Mouse (Mus musculus) kidney, embryonic 14.5 days (tissue): ENCODE measurements around the gene Prkag2. TPM values are rescaled to one million over a fixed set of nuclear protein-coding genes. Genes with fewer than 3 reads are reported as not detected.
A peak's percentile ranks its signal among the peaks of the same experiment; 100 is the strongest.

Source experiments
- ATAC-seq: fragments of 200-750 bp; cut with Nextera tagmentation; 2 replicates; pipeline ENCODE4 v1.8.0; 2017; ENCODE audit warnings: moderate number of reproducible peaks, mild to moderate bottlenecking, moderate TSS enrichment, moderate library complexity; ENCODE audit not compliant: low FRiP score, low TSS enrichment
- H3K27ac ChIP-seq: fragments of 300-500 bp; sonication (generic); 2 replicates; pipeline ENCODE4 v1.5.1; 2014; ENCODE audit warnings: low read depth, mild to moderate bottlenecking, low read length, moderate library complexity, mixed read lengths
- H3K27me3 ChIP-seq: fragments of 300-500 bp; sonication (generic); 2 replicates; pipeline ENCODE4 v1.6.1; 2014; ENCODE audit warnings: mild to moderate bottlenecking, low read length; ENCODE audit not compliant: control insufficient read depth, insufficient read depth
- H3K36me3 ChIP-seq: fragments of 300-500 bp; sonication (generic); 2 replicates; pipeline ENCODE4 v1.6.1; 2014; ENCODE audit warnings: low read length, mixed read lengths; ENCODE audit not compliant: control insufficient read depth, insufficient read depth
- H3K4me1 ChIP-seq: fragments of 300-500 bp; sonication (generic); 2 replicates; pipeline ENCODE4 v1.6.1; 2014; ENCODE audit warnings: low read length, mixed read lengths; ENCODE audit not compliant: control insufficient read depth, insufficient read depth
- H3K4me2 ChIP-seq: fragments of 300-500 bp; sonication (generic); replicated peaks from 2 replicates; pipeline ENCODE4 v1.6.1; 2014; ENCODE audit warnings: low read depth, mild to moderate bottlenecking, low read length
- H3K4me3 ChIP-seq: fragments of 300-500 bp; sonication (generic); 2 replicates; pipeline ENCODE4 v1.5.1; 2014; ENCODE audit warnings: mild to moderate bottlenecking, low read length
- H3K9ac ChIP-seq: fragments of 300-500 bp; sonication (generic); 2 replicates; pipeline ENCODE4 v1.6.1; 2014; ENCODE audit warnings: low read depth, mild to moderate bottlenecking, low read length, moderate library complexity
- H3K9me3 ChIP-seq: fragments of 300-500 bp; sonication (generic); 2 replicates; pipeline ENCODE4 v1.6.1; 2016; ENCODE audit warnings: low read length; ENCODE audit not compliant: control insufficient read depth
- WGBS: fragments of 180-500 bp; shearing (Covaris S2); extraction: QIAGEN DNeasy Blood & Tissue Kit; methylation state at CpG from one replicate; pipeline ENCODE4 v1.1.7; 2014; 5-methylcytosine and 5-hydroxymethylcytosine counted together
- polyA plus RNA-seq: library from polyadenylated mRNA; unstranded; fragments of >200 nt; fragmentation: Nextera tagmentation; extraction: Ambion mirVana; gene quantifications from 2 replicates; pipeline ENCODE4 v1.2.1, GENCODE M21; 2014

Gene Prkag2
- polyA plus RNA-seq, 1 experiment from 2014 or later, result 44.6 TPM

DNA sequence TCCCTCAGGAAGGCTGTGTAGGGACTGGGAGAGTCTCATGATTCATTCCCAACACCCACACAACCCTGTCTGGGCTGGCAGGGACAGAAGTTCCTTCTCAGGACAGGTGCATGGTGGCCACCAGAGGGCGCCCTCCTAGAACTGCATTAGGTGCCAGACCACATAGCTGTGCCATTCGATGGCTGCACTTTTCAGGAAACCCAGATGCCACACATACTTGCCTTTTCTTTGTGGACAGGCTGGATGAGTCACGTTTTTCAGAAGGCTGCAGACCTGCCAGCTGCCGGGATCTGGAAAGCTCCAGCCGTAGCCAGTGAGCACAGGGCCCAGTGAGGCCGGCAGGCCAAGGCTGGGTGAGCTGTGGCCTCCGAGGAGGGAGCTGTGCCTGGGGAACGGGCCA is 93.6 kb downstream of the Prkag2 start:
- Histone ChIP-seq H3K4me3 (no peak overlapping the region), H3K4me2 (no peak overlapping the region), H3K4me1 (peaks cover 11% of the 10 kb centered on the region), H3K36me3 (no peaks in the 10 kb centered on the region), H3K27ac (no peak overlapping the region), H3K9me3 (no peaks in the 10 kb centered on the region), H3K9ac (no peak overlapping the region), H3K27me3 (no peaks in the 10 kb centered on the region)
- peak; percentile 55 for ATAC-seq
- 48% methylated on average over 8 of the region's 8 CpGs for WGBS

DNA sequence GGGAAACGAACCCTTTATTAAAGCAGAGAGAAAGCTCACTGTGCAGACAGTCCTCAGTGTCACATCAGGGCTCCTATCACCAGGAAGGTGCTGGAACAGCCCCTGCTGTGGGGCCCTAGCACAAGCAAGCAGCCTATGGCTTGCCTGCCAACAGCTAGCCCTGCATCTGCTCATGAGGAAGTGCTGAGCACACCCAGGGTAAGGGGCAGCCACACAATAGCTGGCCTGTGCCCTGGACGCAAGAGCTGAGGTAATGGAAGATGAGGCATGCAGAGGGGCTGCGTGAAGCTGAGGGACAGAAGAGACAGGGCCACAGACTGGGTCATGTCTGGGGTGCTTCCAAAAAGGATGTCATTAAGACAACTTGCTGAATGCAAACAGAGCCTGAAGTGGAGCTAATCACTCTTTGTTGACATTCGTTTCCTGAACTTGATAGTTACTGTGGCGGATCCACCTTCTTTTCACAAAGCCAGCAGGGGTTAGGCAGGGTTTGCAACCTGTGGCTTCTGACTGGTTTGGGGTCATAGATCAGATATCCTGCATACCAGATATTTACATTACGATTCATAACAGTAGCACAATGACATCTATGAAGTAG is 94.8 kb downstream of the Prkag2 start:
- WGBS, result 37% methylated on average over 6 of the region's 6 CpGs
- Histone ChIP-seq H3K4me3 (no peak overlapping the region), H3K4me2 (no peak overlapping the region), H3K9ac (no peak overlapping the region), H3K27ac (no peak overlapping the region), H3K36me3 (no peaks in the 10 kb centered on the region), H3K4me1 (peaks cover 7% of the 10 kb centered on the region), H3K27me3 (no peaks in the 10 kb centered on the region), H3K9me3 (no peaks in the 10 kb centered on the region)
- ATAC-seq, result no peak

DNA sequence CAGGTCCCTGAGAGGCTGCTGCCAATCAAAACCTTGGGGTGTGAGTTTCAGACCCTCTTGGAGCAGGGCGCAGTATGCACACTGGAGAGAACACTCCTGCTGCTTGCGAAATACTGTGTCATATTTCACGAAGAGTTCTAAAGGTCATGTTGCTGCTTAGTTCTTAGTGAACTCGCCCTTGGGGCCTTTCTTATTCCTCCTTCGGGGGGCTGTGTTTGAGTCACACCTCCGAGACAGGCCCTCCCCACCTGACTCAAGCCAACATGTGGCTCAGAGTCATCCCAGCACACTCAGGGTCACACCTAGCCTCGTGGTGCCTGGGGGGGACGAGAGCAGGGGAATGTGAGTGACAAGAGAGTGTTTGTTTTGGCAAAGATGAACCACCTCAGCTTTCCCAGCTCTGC is 99.0 kb downstream of the Prkag2 start:
- Histone ChIP-seq H3K27ac (no peak overlapping the region), H3K9ac (no peak overlapping the region), H3K36me3 (no peaks in the 10 kb centered on the region), H3K27me3 (no peaks in the 10 kb centered on the region), H3K4me1 (peaks cover 7% of the 10 kb centered on the region; the same call in 1 of the 2 replicates), H3K4me2 (no peak overlapping the region), H3K4me3 (no peak overlapping the region), H3K9me3 (no peaks in the 10 kb centered on the region; the same call in 1 of the 2 replicates)
- ATAC-seq, result no peak
- 32% methylated on average over 8 of the region's 8 CpGs for WGBS

DNA sequence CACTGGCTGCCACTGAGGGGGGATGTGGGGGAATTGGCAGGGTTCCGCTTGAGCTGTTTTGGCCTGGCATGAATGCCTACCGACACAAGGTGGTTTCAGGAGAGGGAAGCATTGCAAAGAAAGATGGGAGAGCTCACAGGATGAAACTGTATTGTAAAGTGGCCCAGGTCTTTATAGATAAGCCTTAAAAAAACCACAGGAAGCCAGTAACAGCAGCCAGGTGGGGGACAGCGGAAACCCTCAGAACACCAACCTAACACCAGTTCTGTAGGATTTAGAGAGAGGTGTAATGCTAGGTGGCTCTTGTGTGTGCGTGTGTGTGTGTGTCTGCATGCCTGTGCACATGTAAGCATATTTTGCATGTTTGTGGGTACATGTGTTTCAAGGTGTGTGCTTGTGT is 101.1 kb downstream of the Prkag2 start:
- 82% methylated on average over 4 of the region's 4 CpGs for WGBS
- Histone ChIP-seq H3K36me3 (no peaks in the 10 kb centered on the region), H3K4me2 (no peak overlapping the region), H3K4me3 (no peak overlapping the region), H3K9ac (no peak overlapping the region), H3K4me1 (peaks cover 23% of the 10 kb centered on the region), H3K27ac (no peak overlapping the region), H3K9me3 (no peaks in the 10 kb centered on the region; the same call in 1 of the 2 replicates), H3K27me3 (no peaks in the 10 kb centered on the region)
- no peak for ATAC-seq

DNA sequence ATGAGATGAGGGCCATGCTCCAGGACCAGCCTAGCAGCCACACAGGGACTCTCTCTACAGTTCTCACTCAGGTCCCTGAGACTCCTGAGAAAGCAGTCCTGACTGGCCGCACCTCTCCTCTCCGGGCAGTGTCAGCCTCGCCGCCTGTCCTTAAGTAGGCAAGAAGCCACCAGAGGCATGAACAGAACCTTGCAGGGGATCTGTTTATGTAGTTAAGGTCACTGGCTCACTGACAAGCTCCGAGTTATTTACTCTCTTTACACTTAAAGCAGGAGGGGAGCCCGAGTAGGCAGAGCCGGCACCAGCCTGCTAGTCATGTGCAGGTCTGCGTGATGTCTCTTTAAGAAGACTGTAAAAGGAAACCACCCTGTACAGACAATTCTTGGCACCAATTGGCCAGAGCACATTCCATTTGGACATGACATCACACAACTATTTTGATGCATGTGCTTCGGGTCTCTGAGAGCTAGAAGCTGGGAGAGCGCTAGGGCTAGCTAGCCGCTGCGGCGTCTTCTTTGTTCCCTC is 104.8 kb downstream of the Prkag2 start:
- H3K9me3 ChIP-seq, result no peaks in the 10 kb centered on the region; the same call in 1 of the 2 replicates
- 10% methylated on average over 13 of the region's 13 CpGs for WGBS
- H3K36me3 ChIP-seq, result no peaks in the 10 kb centered on the region
- peak overlapping the region; percentile 24 for H3K4me3 ChIP-seq
- no peak overlapping the region for H3K27ac ChIP-seq
- H3K27me3 ChIP-seq, result no peaks in the 10 kb centered on the region
- H3K4me2 ChIP-seq, result peak overlapping the region; percentile 44
- H3K9ac ChIP-seq, result peak overlapping the region; percentile 34; the same call in 1 of the 2 replicates
- H3K4me1 ChIP-seq, result peaks cover 23% of the 10 kb centered on the region
- ATAC-seq, result peak; percentile 91

DNA sequence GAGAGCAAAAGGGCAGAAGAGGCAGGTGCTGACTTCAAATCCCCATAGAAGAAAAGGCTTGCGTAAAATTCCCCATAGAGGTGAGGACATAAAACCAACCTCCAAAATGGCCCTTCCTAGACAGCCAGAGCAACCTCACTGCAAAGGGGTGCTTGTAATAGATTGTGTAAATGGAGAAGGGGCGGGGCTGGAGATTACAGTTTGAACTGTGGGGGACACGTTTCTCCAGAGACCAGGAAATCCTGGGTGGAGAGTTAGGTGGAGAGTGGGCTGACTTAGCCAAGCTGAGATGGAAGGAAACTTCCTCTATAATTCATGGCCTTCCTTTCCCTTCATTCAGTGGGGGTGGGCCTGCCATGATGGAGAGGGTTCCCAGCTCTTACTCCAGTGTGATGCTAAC is 107.3 kb downstream of the Prkag2 start:
- WGBS, result 65% methylated on average over 3 of the region's 3 CpGs
- H3K4me2 ChIP-seq, result no peak overlapping the region
- H3K9me3 ChIP-seq, result no peaks in the 10 kb centered on the region; the same call in 1 of the 2 replicates
- no peak overlapping the region for H3K9ac ChIP-seq
- H3K27me3 ChIP-seq, result no peaks in the 10 kb centered on the region
- H3K4me3 ChIP-seq, result no peak overlapping the region
- peaks cover 17% of the 10 kb centered on the region for H3K4me1 ChIP-seq
- no peak overlapping the region for H3K27ac ChIP-seq
- H3K36me3 ChIP-seq, result no peaks in the 10 kb centered on the region
- ATAC-seq, result no peak

DNA sequence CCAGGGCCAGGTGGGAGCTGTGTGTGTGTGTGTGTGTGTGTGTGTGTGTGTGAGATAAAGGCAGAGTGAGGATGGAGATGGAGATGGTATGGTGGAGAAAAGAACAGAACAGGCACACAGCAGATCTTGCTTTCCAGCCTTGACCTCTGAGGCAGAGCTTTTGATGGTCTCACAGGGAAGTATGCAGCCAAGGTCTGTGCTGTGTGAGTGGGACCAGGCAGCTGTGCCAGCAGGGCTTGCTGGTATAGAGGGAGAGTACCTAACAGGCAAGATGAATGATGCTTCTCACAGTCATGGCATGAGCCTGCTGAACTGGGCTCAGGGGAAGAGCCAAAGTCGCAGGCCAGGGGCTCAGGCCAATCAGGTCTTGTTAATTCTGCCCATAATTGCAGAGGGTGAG is 108.9 kb downstream of the Prkag2 start:
- H3K27ac ChIP-seq, result no peak overlapping the region
- H3K9me3 ChIP-seq, result no peaks in the 10 kb centered on the region; the same call in 1 of the 2 replicates
- H3K27me3 ChIP-seq, result no peaks in the 10 kb centered on the region
- WGBS, result 50% methylated on average over 1 of the region's 1 CpGs
- H3K4me1 ChIP-seq, result peaks cover 17% of the 10 kb centered on the region
- H3K4me2 ChIP-seq, result no peak overlapping the region
- H3K4me3 ChIP-seq, result no peak overlapping the region
- no peaks in the 10 kb centered on the region for H3K36me3 ChIP-seq
- H3K9ac ChIP-seq, result no peak overlapping the region
- ATAC-seq, result no peak

DNA sequence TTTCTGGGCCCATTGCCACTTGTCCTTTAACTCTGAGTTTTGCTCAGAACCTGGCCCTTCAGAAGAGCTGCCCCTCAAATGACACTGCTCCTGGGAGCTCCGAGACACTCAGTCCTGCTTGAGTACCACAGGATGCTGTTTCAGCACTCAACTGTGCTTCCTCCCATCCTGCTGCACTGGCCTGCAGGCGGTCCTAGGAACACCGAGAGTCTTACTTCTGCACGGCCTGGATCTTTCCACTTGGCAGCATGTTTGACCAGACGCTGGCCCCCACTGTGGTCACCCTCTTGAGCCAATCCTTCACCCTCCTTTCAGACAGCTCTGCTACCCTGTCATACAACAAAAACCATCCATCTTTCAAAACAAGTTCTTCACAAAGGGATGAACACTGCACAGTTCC is 110.0 kb downstream of the Prkag2 start:
- no peak overlapping the region for H3K4me3 ChIP-seq
- ATAC-seq, result no peak
- no peaks in the 10 kb centered on the region for H3K9me3 ChIP-seq
- WGBS, result 65% methylated on average over 5 of the region's 5 CpGs
- H3K27ac ChIP-seq, result no peak overlapping the region
- no peaks in the 10 kb centered on the region for H3K36me3 ChIP-seq
- no peak overlapping the region for H3K4me2 ChIP-seq
- no peak overlapping the region for H3K9ac ChIP-seq
- H3K4me1 ChIP-seq, result peaks cover 7% of the 10 kb centered on the region
- H3K27me3 ChIP-seq, result no peaks in the 10 kb centered on the region

DNA sequence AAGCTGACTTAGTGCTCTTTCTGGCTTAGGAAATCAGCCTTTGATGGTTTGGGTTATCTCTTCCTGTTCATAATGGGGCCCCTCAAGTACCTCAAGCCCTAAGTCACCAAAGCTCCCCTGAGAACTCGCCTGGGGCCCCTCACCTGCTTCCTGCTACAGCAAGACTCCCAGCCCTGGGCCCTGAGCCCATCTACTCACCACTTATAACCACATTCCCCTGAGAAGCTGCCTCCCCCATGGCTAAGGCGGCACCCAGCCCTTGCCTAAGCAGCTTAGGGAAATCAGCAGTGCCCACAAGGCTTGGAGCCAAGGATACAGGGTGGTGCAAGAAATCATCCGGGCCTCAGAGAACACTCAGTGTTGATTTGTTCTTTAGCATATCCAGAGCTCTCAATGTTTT is 110.8 kb downstream of the Prkag2 start:
- no peak overlapping the region for H3K27ac ChIP-seq
- no peak overlapping the region for H3K4me3 ChIP-seq
- ATAC-seq, result no peak
- no peaks in the 10 kb centered on the region for H3K9me3 ChIP-seq
- H3K9ac ChIP-seq, result no peak overlapping the region
- H3K4me1 ChIP-seq, result peaks cover 1% of the 10 kb centered on the region; the same call in 1 of the 2 replicates
- no peaks in the 10 kb centered on the region for H3K27me3 ChIP-seq
- H3K36me3 ChIP-seq, result no peaks in the 10 kb centered on the region
- H3K4me2 ChIP-seq, result no peak overlapping the region
- WGBS, result 70% methylated on average over 3 of the region's 3 CpGs
